ENCODE assay signal across 10 mouse cellular contexts in the genomic region with DNA sequence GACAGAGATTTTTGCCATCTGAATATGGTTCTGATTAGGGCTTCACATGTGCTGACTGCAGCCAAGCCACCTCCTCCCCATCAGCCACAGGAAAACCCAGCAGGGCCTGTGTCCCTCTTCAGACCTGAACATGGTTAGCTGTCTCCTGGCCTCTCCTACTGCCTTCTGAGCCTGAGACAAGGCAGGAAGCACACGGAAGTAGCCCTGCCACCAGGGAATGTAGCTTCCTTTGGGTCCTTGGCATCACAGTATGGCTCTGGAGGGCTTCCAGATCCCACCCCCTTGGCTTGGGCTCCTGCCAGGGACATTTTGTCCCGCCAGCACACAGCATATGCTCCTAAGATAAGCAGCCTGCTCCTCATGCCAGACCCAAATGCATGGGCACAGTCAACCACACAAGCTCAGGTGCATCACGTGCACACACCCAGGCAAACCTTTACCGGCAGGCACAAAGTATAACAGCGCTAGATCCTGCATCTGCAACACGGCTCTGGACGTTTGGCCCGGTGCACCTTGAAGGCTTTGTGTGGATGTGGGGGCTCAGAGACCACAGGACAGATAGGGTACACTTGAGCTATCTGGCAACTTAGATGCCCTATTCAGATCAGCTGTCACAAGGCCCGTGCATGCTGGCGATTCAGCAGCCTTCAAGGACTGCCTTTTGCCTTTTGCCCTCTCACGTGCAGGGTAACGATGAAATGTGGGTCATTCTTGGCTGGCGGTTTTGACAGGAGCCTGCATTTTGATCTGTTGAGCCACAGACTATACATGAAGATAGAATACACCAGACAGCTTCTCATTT. TPM values are rescaled to one million over a fixed set of nuclear protein-coding genes. Genes with fewer than 3 reads are reported as not detected.
A peak's percentile ranks its signal among the peaks of the same experiment; 100 is the strongest.
DNase-seq lines count a peak whose midpoint lies in the region; ATAC-seq and TF ChIP-seq lines count a peak whose summit lies in the region.
"Had no signal": no experiment of that assay in that cellular context is flagged by ENCODE, and none has a peak within 500 bp of the region (broad histone marks: within the 10 kb centered on the region; RNA-seq: fewer than 3 reads in every experiment).

No protein-coding gene starts in this region.

- ATAC-seq in embryonic facial prominence, embryonic 13.5 days (ENCODE audit: insufficient number of reproducible peaks, insufficient read depth, low FRiP score, low TSS enrichment, low read depth) = no peak

- no peaks in the 10 kb centered on the region for H3K9me3 ChIP-seq in embryonic facial prominence, embryonic 13.5 days
- H3K9me3 ChIP-seq in embryonic facial prominence, embryonic 10.5 days = no peaks in the 10 kb centered on the region
- H3K9me3 ChIP-seq: liver, embryonic 15.5 days had no signal

- TF ChIP-seq POLR2A in cortical plate, adult 2 months (IDR thresholded peaks at IDR 0.05; ENCODE audit: extremely low read depth, insufficient read depth, low read length) = peak; percentile 56

- no peaks in the 10 kb centered on the region for H3K36me3 ChIP-seq in embryonic facial prominence, embryonic 13.5 days
- no peaks in the 10 kb centered on the region for H3K36me3 ChIP-seq in embryonic facial prominence, embryonic 10.5 days (replicated peaks)
- H3K36me3 ChIP-seq: liver, embryonic 15.5 days had no signal

- no peaks in the 10 kb centered on the region; the same call in 1 of the 2 replicates for H3K27me3 ChIP-seq in embryonic facial prominence, embryonic 13.5 days
- H3K27me3 ChIP-seq in embryonic facial prominence, embryonic 10.5 days (replicated peaks; ENCODE audit: low read depth, poor library complexity, severe bottlenecking) = no peaks in the 10 kb centered on the region
- H3K27me3 ChIP-seq: liver, embryonic 15.5 days had no signal

- H3K4me1 ChIP-seq in embryonic facial prominence, embryonic 13.5 days = peaks cover 8% of the 10 kb centered on the region
- no peaks in the 10 kb centered on the region for H3K4me1 ChIP-seq in embryonic facial prominence, embryonic 10.5 days
- peaks cover 22% of the 10 kb centered on the region for H3K4me1 ChIP-seq in cortical plate, adult 2 months (ENCODE audit: control insufficient read depth, insufficient read depth, low read length)
- H3K4me1 ChIP-seq: liver, embryonic 15.5 days had no signal

- intact Hi-C loops in left cerebral cortex, postnatal 4 days (cut with DNase I) = no loop called here

- no peak for TF ChIP-seq CTCF in cortical plate, adult 2 months (IDR thresholded peaks at IDR 0.05; ENCODE audit: extremely low read depth, insufficient read depth, low read length)

- no peak overlapping the region for H3K4me2 ChIP-seq in embryonic facial prominence, embryonic 13.5 days
- H3K4me2 ChIP-seq: liver, embryonic 15.5 days had no signal

- H3K4me3 ChIP-seq in embryonic facial prominence, embryonic 13.5 days = no peak overlapping the region
- no peak overlapping the region for H3K4me3 ChIP-seq in embryonic facial prominence, embryonic 10.5 days
- H3K4me3 ChIP-seq in cortical plate, adult 2 months (ENCODE audit: insufficient read depth, low read length) = no peak overlapping the region
- H3K4me3 ChIP-seq: liver, embryonic 15.5 days had no signal

- H3K27ac ChIP-seq in embryonic facial prominence, embryonic 13.5 days = 0 out of 2 replicates have a peak overlapping the region, but pooled peaks have one; percentile 33
- no peak overlapping the region for H3K27ac ChIP-seq in embryonic facial prominence, embryonic 10.5 days (replicated peaks)
- peak overlapping the region; percentile 61 for H3K27ac ChIP-seq in cortical plate, adult 2 months (ENCODE audit: insufficient read depth, low read length)
- H3K27ac ChIP-seq: liver, embryonic 15.5 days had no signal

- 83% methylated on average over 13 of the region's 13 CpGs for WGBS in embryonic facial prominence, embryonic 13.5 days
- 88% methylated on average over 13 of the region's 13 CpGs for WGBS in embryonic facial prominence, embryonic 10.5 days

- peak overlapping the region; percentile 36; the same call in 1 of the 2 replicates for H3K9ac ChIP-seq in embryonic facial prominence, embryonic 13.5 days
- H3K9ac ChIP-seq: liver, embryonic 15.5 days had no signal

- no peak for DNase-seq in embryonic facial prominence, embryonic 10.5 days (ENCODE audit: low spot score)
- peak; percentile 24 for DNase-seq in adipocyte (ENCODE audit: low spot score)
- DNase-seq in heart, postnatal 4 days = peak; percentile 89
- peak; percentile 79 for DNase-seq in left cerebral cortex, postnatal 4 days
- peak; percentile 70 for DNase-seq in skeletal muscle tissue, adult 2 months (ENCODE audit: low read depth, low spot score)
- no peak for DNase-seq in embryo, embryonic 10 days (ENCODE audit: low spot score)

RNA-seq across cellular contexts. Expression of a gene that starts 27.4 kb away (rescaled TPM):
- not detected in 2 replicates for polyA plus RNA-seq in embryonic facial prominence, embryonic 13.5 days (2015; fragmentation: Nextera tagmentation; extraction: Ambion mirVana)
- polyA plus RNA-seq in embryonic facial prominence, embryonic 10.5 days (2016; fragmentation: Nextera tagmentation; extraction: Ambion mirVana) = not detected in 2 replicates
- 1.3 and 2.1 TPM in 2 replicates for polyA plus RNA-seq in cortical plate, adult 2 months (2012; rRNA removed)
- total RNA-seq in heart, postnatal 4 days (2021) = under 1 TPM in 1 of 2 experiments, not detected in 1; 0.26 TPM
- 1 to 10 TPM; 1.5 to 2.4 TPM for total RNA-seq in left cerebral cortex, postnatal 4 days (2021)
- polyA plus RNA-seq: liver, embryonic 15.5 days; stomach, embryonic 16.5 days had no signal

Comparison
In these comparisons a context has a peak if more than half of its experiments do, and no peak if none do; other contexts are left out.
1. DNase-seq: peak in adipocyte (single experiment), heart, postnatal 4 days (single experiment), left cerebral cortex, postnatal 4 days (single experiment) and skeletal muscle tissue, adult 2 months (single experiment); none in embryonic facial prominence, embryonic 10.5 days (single experiment) and embryo, embryonic 10 days (single experiment).